In the genomic region with DNA sequence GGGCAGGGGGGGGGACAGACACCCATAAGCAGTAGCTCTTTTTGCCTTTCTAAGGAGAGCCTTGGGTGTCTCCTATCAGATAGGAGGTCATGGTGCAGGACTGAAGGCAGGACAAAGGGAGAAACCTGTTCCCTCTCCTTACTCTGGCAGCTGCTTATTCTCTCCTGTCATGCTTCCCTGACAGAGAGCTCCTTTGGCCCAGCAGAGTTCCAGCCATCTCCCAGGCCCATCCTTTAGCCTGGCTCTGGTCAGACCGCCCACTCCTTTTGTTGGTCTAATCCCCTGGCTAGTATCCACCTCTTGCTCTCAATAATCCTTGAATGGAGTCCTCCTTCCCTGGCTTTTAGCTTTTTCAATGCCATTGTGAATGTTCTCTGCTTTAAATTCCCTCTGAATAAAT, we compare ENCODE assay signal across 20 mouse cellular contexts.
DNase-seq lines count a peak whose midpoint lies in the region; ATAC-seq and TF ChIP-seq lines count a peak whose summit lies in the region.
"Had no signal": no experiment of that assay in that cellular context is flagged by ENCODE, and none has a peak within 500 bp of the region (broad histone marks: within the 10 kb centered on the region; RNA-seq: fewer than 3 reads in every experiment).

No protein-coding gene starts in this region.

- H3K36me3 ChIP-seq in hindbrain, embryonic 16.5 days (ENCODE audit: control insufficient read depth, insufficient read depth, low read length) = no peaks in the 10 kb centered on the region
- H3K36me3 ChIP-seq in midbrain, embryonic 16.5 days (ENCODE audit: control insufficient read depth, insufficient read depth, low read length) = no peaks in the 10 kb centered on the region
- H3K36me3 ChIP-seq: heart, embryonic 12.5 days; limb, embryonic 12.5 days; stomach, embryonic 15.5 days had no signal

- TF ChIP-seq CTCF in layer of hippocampus, adult 2 months (conservative IDR thresholded peaks at IDR 0.05) = no peak

- H3K4me1 ChIP-seq in hindbrain, embryonic 16.5 days (ENCODE audit: control insufficient read depth, insufficient read depth, low read depth, low read length) = no peaks in the 10 kb centered on the region
- peaks cover 8% of the 10 kb centered on the region; the same call in 1 of the 2 replicates for H3K4me1 ChIP-seq in midbrain, embryonic 16.5 days (ENCODE audit: control insufficient read depth, insufficient read depth, low read length)
- H3K4me1 ChIP-seq: stomach, embryonic 15.5 days had no signal

- DNase-seq in embryo, embryonic 10 days (ENCODE audit: low spot score) = peak; percentile 61
- no peak for DNase-seq in embryo, embryonic 11 days
- no peak for DNase-seq in layer of hippocampus, adult 2 months (ENCODE audit: low spot score in 2 of 2)
- DNase-seq in layer of hippocampus, adult 18-20 months (ENCODE audit: low spot score in 2 of 2) = no peak
- DNase-seq in adrenal gland, adult 8-10 months = no peak
- DNase-seq in yolk sac, embryonic 10.5 days (ENCODE audit: low spot score) = no peak
- DNase-seq: adrenal gland, postnatal 14 days; cerebellum, adult 2 months; gastrocnemius, postnatal 36 days; kidney, adult 11 months; kidney, postnatal 14 days; layer of hippocampus, adult 9-11 months; thymus, adult 2 months had no signal

- ATAC-seq in hindbrain, embryonic 16.5 days = peak; percentile 49; the same call in 1 of the 2 replicates
- ATAC-seq in midbrain, embryonic 16.5 days = peak; percentile 36; the same call in 1 of the 2 replicates
- ATAC-seq: lung, postnatal 0 days had no signal

- H3K4me2 ChIP-seq in hindbrain, embryonic 16.5 days (ENCODE audit: low read length) = no peak overlapping the region
- H3K4me2 ChIP-seq in midbrain, embryonic 16.5 days (ENCODE audit: low read length) = no peak overlapping the region
- H3K4me2 ChIP-seq: heart, embryonic 12.5 days; limb, embryonic 12.5 days; stomach, embryonic 15.5 days had no signal

- WGBS in hindbrain, embryonic 16.5 days = 45% methylated on average over 1 of the region's 1 CpGs
- 19% methylated on average over 1 of the region's 1 CpGs for whole genome bisulfite sequencing in midbrain, embryonic 16.5 days

- no peaks in the 10 kb centered on the region for H3K9me3 ChIP-seq in hindbrain, embryonic 16.5 days (ENCODE audit: control insufficient read depth, low read length)
- H3K9me3 ChIP-seq in midbrain, embryonic 16.5 days (replicated peaks; ENCODE audit: control insufficient read depth, low read length, poor library complexity, severe bottlenecking) = no peaks in the 10 kb centered on the region
- H3K9me3 ChIP-seq: heart, embryonic 12.5 days; limb, embryonic 12.5 days; stomach, embryonic 15.5 days had no signal

- H3K27ac ChIP-seq in layer of hippocampus, adult 2 months = peak overlapping the region; percentile 68
- no peak overlapping the region for H3K27ac ChIP-seq in hindbrain, embryonic 16.5 days (ENCODE audit: low read depth, low read length)
- peak overlapping the region; percentile 47 for H3K27ac ChIP-seq in midbrain, embryonic 16.5 days (ENCODE audit: low read length)
- H3K27ac ChIP-seq: limb, embryonic 12.5 days; liver, embryonic 14.5 days; stomach, embryonic 15.5 days had no signal

- no peaks in the 10 kb centered on the region for H3K27me3 ChIP-seq in hindbrain, embryonic 16.5 days (replicated peaks; ENCODE audit: control insufficient read depth, insufficient read depth, low read length)
- no peaks in the 10 kb centered on the region for H3K27me3 ChIP-seq in midbrain, embryonic 16.5 days (ENCODE audit: control insufficient read depth, insufficient read depth, low read depth, low read length)
- H3K27me3 ChIP-seq: heart, embryonic 12.5 days; limb, embryonic 12.5 days; stomach, embryonic 15.5 days had no signal

- no peak overlapping the region for H3K9ac ChIP-seq in hindbrain, embryonic 16.5 days (ENCODE audit: low read depth, low read length)
- no peak overlapping the region for H3K9ac ChIP-seq in midbrain, embryonic 16.5 days (ENCODE audit: low read depth, low read length)
- H3K9ac ChIP-seq: heart, embryonic 12.5 days; limb, embryonic 12.5 days; liver, embryonic 14.5 days; stomach, embryonic 15.5 days had no signal

- H3K4me3 ChIP-seq in layer of hippocampus, adult 2 months = no peak overlapping the region
- H3K4me3 ChIP-seq in hindbrain, embryonic 16.5 days (ENCODE audit: low read length) = no peak overlapping the region
- no peak overlapping the region for H3K4me3 ChIP-seq in midbrain, embryonic 16.5 days (ENCODE audit: low read depth, low read length)
- H3K4me3 ChIP-seq: heart, embryonic 12.5 days; limb, embryonic 12.5 days; stomach, embryonic 15.5 days had no signal
